Mouse (Mus musculus) embryonic facial prominence, embryonic 14.5 days (tissue): ENCODE data around the gene Clasrp. TPM values are rescaled to one million over a fixed set of nuclear protein-coding genes. Genes with fewer than 3 reads are reported as not detected.

ENCODE experiments used
- ATAC-seq: fragments of 200-750 bp; cut with Nextera tagmentation; 2 replicates; pipeline ENCODE4 v1.8.0; 2017; ENCODE audit warnings: low read depth, moderate number of reproducible peaks, moderate TSS enrichment
- DNase-seq: peaks from one replicate; pipeline ENCODE4 v3.0.0-alpha.2; 2015; ENCODE audit warnings: low spot score
- H3K27ac ChIP-seq: fragments of 300-500 bp; sonication (generic); replicated peaks from 2 replicates; pipeline ENCODE4 v1.5.1; 2014; ENCODE audit warnings: low read depth, mild to moderate bottlenecking, low read length, moderate library complexity
- H3K27me3 ChIP-seq: fragments of 300-500 bp; sonication (generic); replicated peaks from 2 replicates; pipeline ENCODE4 v1.6.1; 2014; ENCODE audit warnings: low read length; ENCODE audit not compliant: control insufficient read depth, insufficient read depth
- H3K36me3 ChIP-seq: fragments of 300-500 bp; sonication (generic); 2 replicates; pipeline ENCODE4 v1.6.1; 2014; ENCODE audit warnings: low read length, mixed read lengths; ENCODE audit not compliant: control insufficient read depth, insufficient read depth
- H3K4me1 ChIP-seq: fragments of 300-500 bp; sonication (generic); 2 replicates; pipeline ENCODE4 v1.6.1; 2014; ENCODE audit warnings: antibody characterized with exemption, low read length; ENCODE audit not compliant: control insufficient read depth, insufficient read depth
- H3K4me2 ChIP-seq: fragments of 300-500 bp; sonication (generic); 2 replicates; pipeline ENCODE4 v1.6.1; 2014; ENCODE audit warnings: low read depth, mild to moderate bottlenecking, low read length, moderate library complexity, mixed read lengths
- H3K4me3 ChIP-seq: fragments of 300-500 bp; sonication (generic); 2 replicates; pipeline ENCODE4 v1.5.1; 2014; ENCODE audit warnings: low read depth, mild to moderate bottlenecking, low read length
- H3K9ac ChIP-seq: fragments of 300-500 bp; sonication (generic); 2 replicates; pipeline ENCODE4 v1.6.1; 2014; ENCODE audit warnings: low read depth, mild to moderate bottlenecking, low read length, moderate library complexity, mixed read lengths
- H3K9me3 ChIP-seq: fragments of 300-500 bp; sonication (generic); 2 replicates; pipeline ENCODE4 v1.6.1; 2016; ENCODE audit warnings: low read length; ENCODE audit not compliant: control insufficient read depth
- WGBS: fragments of 180-500 bp; shearing (Covaris S2); extraction: QIAGEN DNeasy Blood & Tissue Kit; methylation state at CpG from one replicate; pipeline ENCODE4 v1.1.7; 2014; 5-methylcytosine and 5-hydroxymethylcytosine counted together
- polyA plus RNA-seq: library from polyadenylated mRNA; unstranded; fragments of >200 nt; fragmentation: Nextera tagmentation; extraction: Ambion mirVana; gene quantifications from 2 replicates; pipeline ENCODE4 v1.2.1, GENCODE M21; 2014

Gene Clasrp
- polyA plus RNA-seq, 1 experiment from 2014 or later = 36.0 TPM

DNA sequence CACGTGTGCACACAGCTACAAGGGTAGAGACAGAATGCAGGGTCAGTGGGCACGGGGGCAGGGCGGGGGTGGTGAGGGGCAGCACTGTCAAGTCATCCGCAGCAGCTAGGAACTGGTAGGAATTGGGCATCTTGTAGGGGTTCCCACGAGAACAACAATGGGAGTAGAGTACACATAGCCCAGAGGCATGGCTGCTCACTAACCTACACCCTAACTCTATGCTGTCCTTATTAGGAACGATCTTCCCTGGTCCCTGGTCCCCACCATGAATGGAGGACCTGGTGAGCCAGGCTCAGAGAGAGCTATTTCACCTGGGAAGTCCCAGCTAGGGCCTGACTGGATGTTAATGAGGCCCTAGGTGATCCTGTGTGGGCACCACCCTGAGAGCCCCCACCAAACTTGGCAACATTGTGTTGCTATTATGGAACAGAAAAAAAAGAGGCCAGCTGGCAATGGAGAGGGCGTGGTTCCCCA lies 62.6 kb downstream of the Clasrp start:
- ATAC-seq = no peak
- no peak for DNase-seq
- Histone ChIP-seq H3K4me3 (no peak overlapping the region), H3K9me3 (no peaks in the 10 kb centered on the region), H3K27me3 (no peaks in the 10 kb centered on the region), H3K9ac (no peak overlapping the region), H3K4me1 (peaks cover 11% of the 10 kb centered on the region; the same call in 1 of the 2 replicates), H3K27ac (no peak overlapping the region), H3K4me2 (no peak overlapping the region), H3K36me3 (0 out of 2 replicates have a peak, but pooled peaks cover 5% of the 10 kb centered on the region)
- 77% methylated on average over 7 of the region's 7 CpGs for WGBS

DNA sequence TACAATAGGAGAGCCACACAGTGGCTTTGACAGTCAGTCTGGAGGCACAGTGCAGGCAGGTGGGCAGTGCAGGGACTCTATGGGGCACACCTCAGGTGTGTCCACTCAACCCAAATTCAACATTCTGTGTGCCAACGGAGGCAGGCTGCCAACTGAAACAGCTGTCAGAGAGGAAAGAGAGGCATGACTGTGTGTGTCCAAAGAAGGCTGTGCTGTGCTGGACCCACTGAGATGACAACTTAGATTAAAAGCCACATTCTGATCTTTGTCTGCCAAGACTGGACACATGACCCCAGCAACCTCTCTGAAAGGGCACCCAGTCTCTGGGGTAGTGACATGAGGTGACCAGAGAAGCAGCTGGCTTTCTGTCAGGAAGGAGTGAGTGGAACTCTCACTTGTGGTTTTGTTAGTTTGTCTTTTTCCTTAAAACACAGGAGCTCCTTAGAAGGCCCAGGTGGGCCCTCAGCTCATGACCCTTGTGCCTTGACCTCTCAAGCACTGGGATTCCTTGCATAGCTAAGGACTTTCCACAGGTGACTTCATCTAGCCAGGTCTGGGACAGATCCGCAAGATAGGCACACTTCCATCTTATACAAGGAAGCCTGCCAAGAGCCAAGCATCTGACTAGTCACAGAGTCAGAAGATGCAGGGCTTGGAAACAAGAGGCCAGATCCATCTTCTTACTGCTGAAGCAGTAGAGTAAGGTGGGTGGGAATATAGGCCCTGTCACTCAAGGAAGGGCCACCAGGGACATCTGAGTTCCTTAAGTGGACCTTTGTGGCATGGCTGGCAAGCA lies 63.3 kb downstream of the Clasrp start:
- no peak overlapping the region for H3K4me2 ChIP-seq
- H3K9ac ChIP-seq = no peak overlapping the region
- H3K4me1 ChIP-seq = peaks cover 11% of the 10 kb centered on the region; the same call in 1 of the 2 replicates
- DNase-seq (no peak), ATAC-seq (no peak)
- H3K27ac ChIP-seq = no peak overlapping the region
- 75% methylated on average over 2 of the region's 2 CpGs for WGBS
- H3K9me3 ChIP-seq = no peaks in the 10 kb centered on the region
- H3K27me3 ChIP-seq = no peaks in the 10 kb centered on the region
- H3K36me3 ChIP-seq = 0 out of 2 replicates have a peak, but pooled peaks cover 5% of the 10 kb centered on the region
- no peak overlapping the region for H3K4me3 ChIP-seq

DNA sequence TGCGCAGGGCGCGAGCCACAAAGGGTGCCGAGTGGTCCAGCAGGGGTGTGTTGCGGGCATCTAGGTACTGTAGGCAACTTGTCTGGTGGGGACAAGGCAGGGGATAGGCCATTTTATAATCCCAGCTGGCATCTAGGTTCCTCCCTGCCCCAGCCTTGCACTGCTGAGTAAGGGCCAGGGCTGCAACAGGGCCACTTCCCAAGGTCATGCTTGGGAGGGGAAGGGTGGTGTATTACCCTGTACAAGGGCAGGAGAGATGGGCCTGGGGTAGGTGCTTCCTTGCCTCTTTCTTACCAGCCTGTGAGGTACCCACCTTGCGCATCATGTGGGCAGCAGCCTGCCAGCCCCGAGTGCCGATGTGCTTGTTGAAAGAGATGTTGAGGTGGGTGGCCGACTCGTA lies 69.6 kb downstream of the Clasrp start:
- WGBS = 88% methylated on average over 10 of the region's 10 CpGs
- no peaks in the 10 kb centered on the region for H3K4me1 ChIP-seq
- H3K4me3 ChIP-seq = no peak overlapping the region
- H3K4me2 ChIP-seq = no peak overlapping the region
- DNase-seq = no peak
- ATAC-seq = no peak
- no peaks in the 10 kb centered on the region for H3K9me3 ChIP-seq
- no peaks in the 10 kb centered on the region for H3K27me3 ChIP-seq
- peaks cover 60% of the 10 kb centered on the region for H3K36me3 ChIP-seq
- H3K9ac ChIP-seq = no peak overlapping the region
- H3K27ac ChIP-seq = no peak overlapping the region

DNA sequence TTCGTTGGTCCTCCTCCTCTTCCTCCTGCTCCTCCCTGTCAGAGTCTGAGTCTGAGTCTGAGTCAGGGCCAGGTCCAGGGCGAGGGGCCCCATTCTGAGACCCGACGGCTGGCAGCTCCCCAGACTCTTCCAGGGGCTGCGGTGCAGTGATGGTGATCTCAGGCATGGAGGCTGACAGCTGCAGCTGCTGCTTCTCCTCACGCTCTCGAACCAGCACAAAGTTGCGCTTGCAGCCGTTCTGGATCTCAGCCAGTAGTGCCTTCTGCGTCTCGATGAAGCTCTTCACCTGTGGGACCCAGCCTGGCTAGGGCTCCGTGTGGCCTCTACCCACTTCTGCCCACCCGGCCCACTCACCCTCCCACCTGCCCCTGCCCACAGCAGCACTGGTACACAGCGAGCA lies 72.0 kb downstream of the Clasrp start:
- DNase-seq (peak; percentile 68), ATAC-seq (0 out of 2 replicates have a peak, but pooled peaks have one; percentile 24)
- Histone ChIP-seq H3K4me3 (no peak overlapping the region), H3K27ac (0 out of 2 replicates have a peak overlapping the region, but pooled peaks have one; percentile 10), H3K9me3 (no peaks in the 10 kb centered on the region), H3K9ac (no peak overlapping the region), H3K36me3 (peaks cover 68% of the 10 kb centered on the region), H3K27me3 (no peaks in the 10 kb centered on the region), H3K4me1 (no peaks in the 10 kb centered on the region), H3K4me2 (no peak overlapping the region)
- 84% methylated on average over 14 of the region's 14 CpGs for WGBS

DNA sequence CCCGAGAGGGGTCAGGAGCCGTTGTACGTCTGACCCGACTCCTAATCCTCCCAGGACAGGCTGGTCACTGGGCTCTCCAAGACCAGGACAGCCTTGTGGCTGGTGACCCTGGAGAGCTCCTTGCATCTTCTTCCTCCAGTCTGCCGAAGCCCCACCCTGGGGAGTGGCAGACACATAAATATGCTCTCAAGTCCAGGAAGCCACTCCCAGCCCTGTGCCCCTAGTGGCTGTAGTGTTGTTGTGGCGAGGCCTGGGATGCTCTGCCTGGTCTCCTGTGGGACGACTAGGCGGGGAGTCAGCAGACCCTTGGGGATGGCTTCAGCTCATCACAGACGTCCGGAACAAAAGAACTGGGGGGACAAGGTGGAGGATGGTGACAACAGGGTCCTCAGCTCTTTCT lies 73.2 kb downstream of the Clasrp start:
- no peaks in the 10 kb centered on the region for H3K4me1 ChIP-seq
- WGBS = 71% methylated on average over 10 of the region's 10 CpGs
- H3K9me3 ChIP-seq = no peaks in the 10 kb centered on the region
- peaks cover 68% of the 10 kb centered on the region for H3K36me3 ChIP-seq
- no peaks in the 10 kb centered on the region for H3K27me3 ChIP-seq
- DNase-seq (no peak), ATAC-seq (peak; percentile 31; the same call in 1 of the 2 replicates)
- no peak overlapping the region for H3K4me2 ChIP-seq
- H3K4me3 ChIP-seq = no peak overlapping the region
- no peak overlapping the region for H3K9ac ChIP-seq
- H3K27ac ChIP-seq = no peak overlapping the region

Other genes with a start within 250 kb of the Clasrp start
- 18.8 and 21.6 TPM in 2 replicates for gene Cd3eap, start 245.0 kb downstream of the Clasrp start, polyA plus RNA-seq
- gene Ppp1r13l, start 244.7 kb downstream of the Clasrp start, polyA plus RNA-seq = 11.2 and 11.6 TPM in 2 replicates
- 10.9 and 14.7 TPM in 2 replicates for gene Ercc2, start 222.5 kb downstream of the Clasrp start, polyA plus RNA-seq
- gene Klc3, start 200.4 kb downstream of the Clasrp start, polyA plus RNA-seq = 10.2 and 15.3 TPM in 2 replicates
- 348 and 732 TPM in 2 replicates for gene Ckm, start 199.7 kb downstream of the Clasrp start, polyA plus RNA-seq
- gene Mark4, start 145.7 kb downstream of the Clasrp start, polyA plus RNA-seq = 10.5 and 10.9 TPM in 2 replicates
- 1.4 and 1.7 TPM in 2 replicates for gene Exoc3l2, start 141.2 kb downstream of the Clasrp start, polyA plus RNA-seq
- 0.74 and 0.93 TPM in 2 replicates for gene Bloc1s3, start 96.1 kb downstream of the Clasrp start, polyA plus RNA-seq
- 61.8 and 67.3 TPM in 2 replicates for gene Trappc6a, start 96.1 kb downstream of the Clasrp start, polyA plus RNA-seq
- gene Nkpd1, start 86.6 kb downstream of the Clasrp start, polyA plus RNA-seq = 0.14 and 0.42 TPM in 2 replicates
- gene Ppp1r37, start 41.4 kb downstream of the Clasrp start, polyA plus RNA-seq = 4.9 and 5.7 TPM in 2 replicates
- gene Zfp296, start 27.2 kb downstream of the Clasrp start, polyA plus RNA-seq = 0.48 and 1.2 TPM in 2 replicates
- 142 and 151 TPM in 2 replicates for gene Gemin7, start 26.9 kb downstream of the Clasrp start, polyA plus RNA-seq
- gene Relb, start 25.0 kb upstream of the Clasrp start, polyA plus RNA-seq = 9.9 and 11.5 TPM in 2 replicates
- gene Clptm1, start 60.5 kb upstream of the Clasrp start, polyA plus RNA-seq = 77.9 and 87.9 TPM in 2 replicates
- gene Apoc2, start 73.5 kb upstream of the Clasrp start, polyA plus RNA-seq = 0.78 and 0.80 TPM in 2 replicates
- not detected in 2 replicates for gene Gm44805, start 76.9 kb upstream of the Clasrp start, polyA plus RNA-seq
- gene Apoc4, start 77.0 kb upstream of the Clasrp start, polyA plus RNA-seq = not detected in 2 replicates
- gene Apoc1, start 88.2 kb upstream of the Clasrp start, polyA plus RNA-seq = 16.1 and 19.0 TPM in 2 replicates
- 482 and 510 TPM in 2 replicates for gene Apoe, start 94.7 kb upstream of the Clasrp start, polyA plus RNA-seq
- 114 and 125 TPM in 2 replicates for gene Tomm40, start 111.0 kb upstream of the Clasrp start, polyA plus RNA-seq
- 55.2 and 62.0 TPM in 2 replicates for gene Nectin2, start 146.0 kb upstream of the Clasrp start, polyA plus RNA-seq
- 101 and 114 TPM in 2 replicates for gene Bcam, start 166.5 kb upstream of the Clasrp start, polyA plus RNA-seq
- 4.7 TPM in 2 replicates for gene Cblc, start 192.3 kb upstream of the Clasrp start, polyA plus RNA-seq
- gene Bcl3, start 218.3 kb upstream of the Clasrp start, polyA plus RNA-seq = 4.3 and 4.6 TPM in 2 replicates
- gene Gm19345, start 247.5 kb upstream of the Clasrp start, polyA plus RNA-seq = 0.69 and 0.75 TPM in 2 replicates